Mouse (Mus musculus) limb, embryonic 11.5 days (tissue): Measurements from ENCODE around the gene Dexi. TPM values are rescaled to one million over a fixed set of nuclear protein-coding genes. Genes with fewer than 3 reads are reported as not detected.

ENCODE experiments used
- ATAC-seq: fragments of 200-750 bp; cut with Nextera tagmentation; 2 replicates; pipeline ENCODE4 v1.8.0; 2017; ENCODE audit warnings: low read depth; ENCODE audit not compliant: insufficient number of reproducible peaks, low FRiP score, low TSS enrichment
- DNase-seq: peaks from one replicate; pipeline ENCODE4 v3.0.0-alpha.2; 2015; ENCODE audit warnings: low spot score
- H3K27ac ChIP-seq: fragments of 300-500 bp; sonication (generic); replicated peaks from 2 replicates; pipeline ENCODE4 v1.5.1; 2014; ENCODE audit warnings: low read depth, mild to moderate bottlenecking, low read length
- H3K27me3 ChIP-seq: fragments of 300-500 bp; sonication (generic); 2 replicates; pipeline ENCODE4 v1.6.1; 2014; ENCODE audit warnings: mild to moderate bottlenecking, low read length, mixed read lengths; ENCODE audit not compliant: control insufficient read depth, insufficient read depth
- H3K36me3 ChIP-seq: fragments of 300-500 bp; sonication (generic); 2 replicates; pipeline ENCODE4 v1.6.1; 2014; ENCODE audit warnings: mild to moderate bottlenecking, low read length, moderate library complexity, mixed read lengths; ENCODE audit not compliant: control insufficient read depth, insufficient read depth
- H3K4me1 ChIP-seq: fragments of 300-500 bp; sonication (generic); 2 replicates; pipeline ENCODE4 v1.6.1; 2014; ENCODE audit warnings: low read length, mixed read lengths; ENCODE audit not compliant: control insufficient read depth, insufficient read depth
- H3K4me2 ChIP-seq: fragments of 300-500 bp; sonication (generic); 2 replicates; pipeline ENCODE4 v1.6.1; 2014; ENCODE audit warnings: low read depth, mild to moderate bottlenecking, moderate library complexity; ENCODE audit not compliant: severe bottlenecking
- H3K4me3 ChIP-seq: fragments of 300-500 bp; sonication (generic); 2 replicates; pipeline ENCODE4 v1.5.1; 2014; ENCODE audit warnings: low read depth, low read length
- H3K9ac ChIP-seq: fragments of 300-500 bp; sonication (generic); 2 replicates; pipeline ENCODE4 v1.6.1; 2014; ENCODE audit warnings: mild to moderate bottlenecking, low read length
- H3K9me3 ChIP-seq: fragments of 300-500 bp; sonication (generic); 2 replicates; pipeline ENCODE4 v1.6.1; 2016; ENCODE audit warnings: low read length; ENCODE audit not compliant: control insufficient read depth
- WGBS: fragments of 180-500 bp; shearing (Covaris S2); extraction: QIAGEN DNeasy Blood & Tissue Kit; methylation state at CpG from one replicate; pipeline ENCODE4 v1.1.7; 2014; 5-methylcytosine and 5-hydroxymethylcytosine counted together
- polyA plus RNA-seq: library from polyadenylated mRNA; unstranded; fragments of >200 nt; fragmentation: Nextera tagmentation; extraction: Ambion mirVana; gene quantifications from 2 replicates; pipeline ENCODE4 v1.2.1, GENCODE M21; 2014

Dexi gene
- polyA plus RNA-seq, 1 experiment from 2014 or later, result 30.6 TPM

DNA sequence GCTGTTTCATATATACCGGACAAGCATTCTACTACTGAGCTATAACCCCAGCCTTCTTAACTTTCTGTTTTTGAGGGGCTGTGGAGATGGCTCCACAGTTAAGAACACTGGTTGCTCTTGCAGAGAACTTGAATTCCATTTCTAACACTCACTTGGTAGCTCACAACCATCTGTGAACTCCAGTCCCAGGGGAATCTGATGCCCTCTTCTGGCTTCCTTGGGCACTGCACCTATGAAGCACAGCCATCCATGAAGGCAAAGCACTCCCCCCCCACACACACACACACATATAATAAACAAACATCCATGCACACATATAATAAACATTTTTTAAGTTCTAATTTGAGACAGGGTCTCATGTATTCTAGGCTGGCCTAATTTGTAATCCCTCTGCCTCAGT, 20.0 kb downstream of the Dexi start:
- WGBS, result 83% methylated on average over 1 of the region's 1 CpGs
- DNase-seq (peak; percentile 82), ATAC-seq (no peak)
- no peak overlapping the region for H3K4me3 ChIP-seq
- H3K36me3 ChIP-seq, result no peaks in the 10 kb centered on the region
- no peak overlapping the region for H3K27ac ChIP-seq
- H3K4me1 ChIP-seq, result peaks cover 1% of the 10 kb centered on the region; the same call in 1 of the 2 replicates
- H3K9me3 ChIP-seq, result no peaks in the 10 kb centered on the region
- H3K4me2 ChIP-seq, result no peak overlapping the region
- no peaks in the 10 kb centered on the region for H3K27me3 ChIP-seq
- no peak overlapping the region for H3K9ac ChIP-seq

DNA sequence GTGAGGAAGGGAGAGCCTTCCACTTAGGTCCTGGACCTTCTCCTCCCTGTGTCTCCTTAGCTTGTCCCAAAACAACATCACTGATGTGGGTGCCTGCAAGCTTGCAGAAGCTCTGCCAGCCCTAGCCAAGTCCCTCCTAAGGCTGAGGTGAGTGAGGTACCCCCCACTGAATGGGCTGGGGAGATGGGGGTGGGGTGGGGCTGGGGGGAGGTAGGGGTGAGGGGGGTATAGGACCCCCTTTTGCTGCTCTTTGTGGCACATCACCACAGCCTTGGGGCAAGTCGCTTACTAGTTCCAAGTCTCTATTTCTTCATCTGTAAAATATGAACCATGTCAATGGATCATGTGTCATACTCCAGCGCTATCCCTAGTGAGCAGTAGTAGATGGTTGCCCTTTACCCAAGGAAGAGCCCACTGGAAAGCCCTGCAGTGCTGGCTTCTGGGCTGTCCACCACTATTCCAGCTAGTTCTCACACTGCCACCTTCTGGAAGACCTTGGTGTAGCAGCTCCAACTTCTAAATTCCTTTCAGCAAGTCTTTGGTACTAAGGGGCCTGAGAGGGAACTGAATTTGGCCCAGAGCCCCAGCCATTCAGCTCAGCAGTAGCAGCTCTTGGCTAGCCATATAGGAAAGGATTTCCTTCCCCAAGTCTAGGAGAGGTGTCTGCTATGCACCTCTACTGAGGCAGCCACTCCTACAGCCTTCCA, 21.8 kb downstream of the Dexi start:
- no peaks in the 10 kb centered on the region for H3K9me3 ChIP-seq

DNA sequence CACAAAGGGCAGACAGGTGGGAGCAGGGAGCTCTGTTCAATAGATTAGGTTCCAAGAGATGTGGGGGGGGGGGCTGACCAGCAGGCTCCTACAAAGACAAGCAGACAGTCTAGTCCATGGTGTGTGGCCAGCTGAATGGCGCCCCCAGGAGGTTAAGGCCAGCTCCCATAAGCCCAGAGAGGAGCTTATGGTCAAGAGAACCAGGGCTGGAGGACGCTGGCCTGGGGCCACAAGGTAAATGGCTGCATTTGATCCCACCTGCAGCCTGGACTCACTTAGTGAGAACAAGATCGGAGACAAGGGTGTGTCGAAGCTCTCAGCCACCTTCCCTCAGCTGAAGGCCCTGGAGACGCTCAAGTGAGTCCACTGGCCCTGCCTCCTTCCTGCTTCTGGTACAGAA, 24.8 kb downstream of the Dexi start:
- no peak for ATAC-seq
- Histone ChIP-seq H3K27me3 (no peaks in the 10 kb centered on the region), H3K4me3 (no peak overlapping the region), H3K9me3 (no peaks in the 10 kb centered on the region), H3K27ac (no peak overlapping the region), H3K36me3 (no peaks in the 10 kb centered on the region), H3K9ac (no peak overlapping the region), H3K4me2 (no peak overlapping the region), H3K4me1 (peaks cover 7% of the 10 kb centered on the region; the same call in 1 of the 2 replicates)
- no peak for DNase-seq
- 45% methylated on average over 5 of the region's 5 CpGs for WGBS

More for the DNA sequence above, 21.8 kb downstream of the Dexi start:
- H3K9ac ChIP-seq, result no peak overlapping the region
- ATAC-seq, result no peak
- DNase-seq, result peak; percentile 92
- no peaks in the 10 kb centered on the region for H3K27me3 ChIP-seq
- no peak overlapping the region for H3K4me2 ChIP-seq
- WGBS, result 30% methylated on average over 2 of the region's 2 CpGs
- no peak overlapping the region for H3K27ac ChIP-seq
- H3K4me3 ChIP-seq, result no peak overlapping the region
- H3K4me1 ChIP-seq, result peaks cover 7% of the 10 kb centered on the region; the same call in 1 of the 2 replicates
- no peaks in the 10 kb centered on the region for H3K36me3 ChIP-seq

DNA sequence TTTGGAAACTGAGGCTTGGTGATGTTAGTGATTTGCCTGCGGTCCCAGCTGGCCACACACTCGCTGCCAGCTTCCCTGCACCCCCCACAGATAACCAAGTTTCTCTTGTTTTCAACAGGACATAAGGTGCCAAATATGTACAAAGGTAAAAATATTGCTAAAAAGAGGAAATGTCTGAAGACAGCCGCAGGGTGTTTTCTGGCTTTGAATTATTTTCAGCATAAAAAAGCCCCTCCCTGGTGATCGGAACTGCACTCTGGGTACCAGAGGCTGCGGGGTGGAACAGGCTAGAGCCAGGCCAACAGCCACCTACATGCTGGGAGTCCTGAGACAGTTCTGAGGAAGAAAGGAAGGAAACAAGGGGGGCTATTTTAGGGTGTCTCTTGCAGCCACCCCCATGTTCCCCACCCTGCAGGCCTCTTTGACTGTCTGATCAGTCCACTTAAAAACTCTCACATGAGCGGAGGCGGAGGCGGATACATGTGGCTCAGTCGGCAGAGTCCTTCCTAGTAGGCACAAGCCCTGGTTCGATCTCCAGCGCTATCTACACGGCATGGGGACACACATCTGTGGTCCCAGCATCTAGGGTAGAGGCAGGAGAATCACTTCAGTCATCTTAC, 26.8 kb downstream of the Dexi start:
- peaks cover 7% of the 10 kb centered on the region; the same call in 1 of the 2 replicates for H3K4me1 ChIP-seq
- DNase-seq (no peak), ATAC-seq (no peak)
- 94% methylated on average over 12 of the region's 12 CpGs for WGBS
- H3K4me3 ChIP-seq, result no peak overlapping the region
- H3K36me3 ChIP-seq, result no peaks in the 10 kb centered on the region
- H3K9me3 ChIP-seq, result no peaks in the 10 kb centered on the region
- no peak overlapping the region for H3K9ac ChIP-seq
- no peaks in the 10 kb centered on the region for H3K27me3 ChIP-seq
- H3K4me2 ChIP-seq, result no peak overlapping the region
- H3K27ac ChIP-seq, result no peak overlapping the region

- 87% methylated on average over 12 of the region's 12 CpGs for WGBS
- Histone ChIP-seq H3K27ac (no peak overlapping the region), H3K4me2 (no peak overlapping the region), H3K4me3 (no peak overlapping the region), H3K9me3 (no peaks in the 10 kb centered on the region), H3K9ac (no peak overlapping the region), H3K27me3 (no peaks in the 10 kb centered on the region), H3K36me3 (no peaks in the 10 kb centered on the region), H3K4me1 (no peaks in the 10 kb centered on the region)
- no peak for DNase-seq
- ATAC-seq, result no peak
Measured at GRCm38 (mm10) chr16:10511134-10511520, 31.7 kb downstream of the Dexi start.

GRCm38 (mm10) chr16:10510477-10511133, 32.2 kb downstream of the Dexi start:
- 55% methylated on average over 14 of the region's 14 CpGs for WGBS
- Histone ChIP-seq H3K9me3 (no peaks in the 10 kb centered on the region), H3K27ac (no peak overlapping the region), H3K4me3 (no peak overlapping the region), H3K4me1 (no peaks in the 10 kb centered on the region), H3K27me3 (no peaks in the 10 kb centered on the region), H3K4me2 (no peak overlapping the region), H3K36me3 (no peaks in the 10 kb centered on the region), H3K9ac (no peak overlapping the region)
- ATAC-seq (no peak), DNase-seq (no peak)

- no peak for DNase-seq
- H3K27ac ChIP-seq, result no peak overlapping the region
- H3K27me3 ChIP-seq, result no peaks in the 10 kb centered on the region
- no peak overlapping the region for H3K9ac ChIP-seq
- no peaks in the 10 kb centered on the region for H3K9me3 ChIP-seq
- ATAC-seq, result no peak
- H3K36me3 ChIP-seq, result no peaks in the 10 kb centered on the region
- no peak overlapping the region for H3K4me3 ChIP-seq
- 56% methylated on average over 6 of the region's 6 CpGs for WGBS
- no peaks in the 10 kb centered on the region for H3K4me1 ChIP-seq
- no peak overlapping the region for H3K4me2 ChIP-seq
Measured at GRCm38 (mm10) chr16:10508691-10509090, 34.2 kb downstream of the Dexi start.

DNA sequence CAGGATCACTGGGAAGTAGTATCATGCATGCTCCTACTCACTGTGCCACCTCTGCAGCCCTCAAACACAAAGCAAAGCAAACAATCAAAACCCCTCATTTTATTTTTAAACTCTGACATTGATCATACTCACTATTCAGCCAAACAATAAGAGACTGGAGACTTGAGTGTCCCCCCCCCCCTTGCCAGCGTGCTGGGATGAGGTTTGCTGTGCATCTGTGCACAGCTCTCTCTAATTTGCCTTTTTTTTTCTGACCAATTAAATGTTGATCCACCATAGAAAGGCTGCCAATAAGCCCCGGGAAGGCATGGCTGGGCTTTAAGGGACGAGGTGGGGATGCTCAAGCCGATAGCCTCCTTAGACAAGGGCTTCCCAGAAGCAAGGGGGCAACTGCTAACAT, 35.4 kb downstream of the Dexi start:
- no peak overlapping the region for H3K9ac ChIP-seq
- H3K36me3 ChIP-seq, result no peaks in the 10 kb centered on the region
- H3K4me3 ChIP-seq, result no peak overlapping the region
- WGBS, result 70% methylated on average over 4 of the region's 4 CpGs
- no peaks in the 10 kb centered on the region for H3K27me3 ChIP-seq
- no peak overlapping the region for H3K27ac ChIP-seq
- no peak overlapping the region for H3K4me2 ChIP-seq
- H3K9me3 ChIP-seq, result no peaks in the 10 kb centered on the region
- DNase-seq (no peak), ATAC-seq (no peak)
- no peaks in the 10 kb centered on the region for H3K4me1 ChIP-seq
